ENCODE assay signal across 9 mouse cellular contexts in genomic region chr14:34620611-34621376, GRCm38 (mm10). TPM values are rescaled to one million over a fixed set of nuclear protein-coding genes. Genes with fewer than 3 reads are reported as not detected.
A peak's percentile ranks its signal among the peaks of the same experiment; 100 is the strongest.
DNase-seq lines count a peak whose midpoint lies in the region; ATAC-seq and TF ChIP-seq lines count a peak whose summit lies in the region.
"Had no signal": no experiment of that assay in that cellular context is flagged by ENCODE, and none has a peak within 500 bp of the region (broad histone marks: within the 10 kb centered on the region; RNA-seq: fewer than 3 reads in every experiment).

No protein-coding gene starts in this region.

- no peak for ATAC-seq in kidney, postnatal 0 days (replicated peaks; ENCODE audit: low FRiP score, low read depth)
- ATAC-seq in megakaryocyte progenitor cell, adult 5-6 weeks (replicated peaks; ENCODE audit: poor library complexity), result peak; percentile 51

- intact Hi-C loops in heart, postnatal 25 days (cut with DNase I), result loop anchor here (2.0 kb wide), 1 partner anchor 148 kb away; no protein-coding TSS in a partner anchor

- H3K4me3 ChIP-seq in kidney, postnatal 0 days (replicated peaks; ENCODE audit: low read depth, low read length), result no peak overlapping the region
- H3K4me3 ChIP-seq: lung, embryonic 15.5 days had no signal

- DNase-seq in heart, adult 8-10 months (ENCODE audit: low spot score), result peak; percentile 17
- no peak for DNase-seq in heart, postnatal 25 days (ENCODE audit: low spot score)
- DNase-seq in B cell, adult 2 months, result peak; percentile 21 to 27
- DNase-seq in adrenal gland, adult (ENCODE audit: inconsistent age in 2 of 2, low spot score in 1 of 2), result peak; percentile 90 to 94
- DNase-seq in embryo, embryonic 11.5 days (ENCODE audit: low read depth, low spot score), result peak; percentile 26
- DNase-seq in kidney, postnatal 0 days (ENCODE audit: low spot score), result peak; percentile 72
- DNase-seq in thymus, postnatal 4 days, result peak; percentile 82

- no peak overlapping the region for H3K27ac ChIP-seq in kidney, postnatal 0 days
- H3K27ac ChIP-seq: lung, embryonic 15.5 days had no signal

- no peaks in the 10 kb centered on the region for H3K4me1 ChIP-seq in kidney, postnatal 0 days (replicated peaks; ENCODE audit: insufficient read depth, low read length)
- H3K4me1 ChIP-seq: lung, embryonic 15.5 days had no signal

- peak; percentile 77 for TF ChIP-seq CTCF in kidney, postnatal 0 days (IDR thresholded peaks at IDR 0.05; ENCODE audit: low read depth)

- no peaks in the 10 kb centered on the region for H3K36me3 ChIP-seq in kidney, postnatal 0 days (ENCODE audit: insufficient read depth, low read length)
- H3K36me3 ChIP-seq: lung, embryonic 15.5 days had no signal

- no peaks in the 10 kb centered on the region for H3K9me3 ChIP-seq in kidney, postnatal 0 days (replicated peaks; ENCODE audit: low read length)
- H3K9me3 ChIP-seq: lung, embryonic 15.5 days had no signal

- H3K4me2 ChIP-seq in kidney, postnatal 0 days (ENCODE audit: low read length), result no peak overlapping the region
- H3K4me2 ChIP-seq: lung, embryonic 15.5 days had no signal

- H3K9ac ChIP-seq in kidney, postnatal 0 days (ENCODE audit: low read depth, low read length), result no peak overlapping the region
- H3K9ac ChIP-seq: lung, embryonic 15.5 days had no signal

- WGBS in kidney, postnatal 0 days, result 41% methylated on average over 10 of the region's 10 CpGs

- H3K27me3 ChIP-seq in kidney, postnatal 0 days (ENCODE audit: insufficient read depth, low read length), result no peaks in the 10 kb centered on the region

RNA-seq across cellular contexts. Expression of gene Opn4, which starts 20.9 kb away (rescaled TPM):
- 1 to 10 TPM; 1.7 to 2.5 (median 2.4) TPM for total RNA-seq in heart, adult 8-10 months (2022)
- total RNA-seq in heart, postnatal 25 days (2021), result 1 to 10 TPM; 2.6 to 2.9 TPM
- 0.22 and 0.31 TPM in 2 replicates for polyA plus RNA-seq in kidney, postnatal 0 days (2015; fragmentation: Nextera tagmentation; extraction: Ambion mirVana)
- not detected in 2 replicates for total RNA-seq in megakaryocyte progenitor cell, adult 5-6 weeks (2015)
- not detected in 2 replicates for total RNA-seq in megakaryocyte progenitor cell, adult 5-6 weeks (2017)

RNA-seq across cellular contexts. Expression of gene Ldb3, which starts 32.3 kb away (rescaled TPM):
- total RNA-seq in heart, adult 8-10 months (2022), result 1,000 to 10,000 TPM; 1,077 to 1,246 (median 1,126) TPM
- total RNA-seq in heart, postnatal 25 days (2021), result 1,000 to 10,000 TPM; 1,007 to 1,096 TPM
- polyA plus RNA-seq in kidney, postnatal 0 days (2015; fragmentation: Nextera tagmentation; extraction: Ambion mirVana), result 0.50 and 0.51 TPM in 2 replicates
- not detected in 2 replicates for total RNA-seq in megakaryocyte progenitor cell, adult 5-6 weeks (2015)
- not detected in 2 replicates for total RNA-seq in megakaryocyte progenitor cell, adult 5-6 weeks (2017)

RNA-seq across cellular contexts. Expression of gene Wapl, which starts 52.9 kb away (rescaled TPM):
- 10 to 100 TPM; 36.1 to 39.1 (median 37.7) TPM for total RNA-seq in heart, adult 8-10 months (2022)
- 10 to 100 TPM; 32.8 to 36.0 TPM for total RNA-seq in heart, postnatal 25 days (2021)
- polyA plus RNA-seq in kidney, postnatal 0 days (2015; fragmentation: Nextera tagmentation; extraction: Ambion mirVana), result 23.7 and 25.0 TPM in 2 replicates
- total RNA-seq in megakaryocyte progenitor cell, adult 5-6 weeks (2015), result 87.1 and 89.0 TPM in 2 replicates
- total RNA-seq in megakaryocyte progenitor cell, adult 5-6 weeks (2017), result 93.1 and 123 TPM in 2 replicates

Comparison
In these comparisons a context has a peak if more than half of its experiments do, and no peak if none do; other contexts are left out.
1. RNA of gene Ldb3, which starts 32.3 kb away (total RNA-seq): 1,077 to 1,246 TPM in heart, adult 8-10 months and 1,007 to 1,096 TPM in heart, postnatal 25 days; not detected in megakaryocyte progenitor cell, adult 5-6 weeks; every median in the first group is over 1,000 times any median in the second.